Mouse (Mus musculus) heart, postnatal 0 days (tissue): Measurements from ENCODE around the gene Intu.

ENCODE experiments used
- CTCF ChIP-seq: IDR thresholded peaks from 2 replicates; pipeline ENCODE4 v1.5.1; 2016; ENCODE audit warnings: antibody characterized with exemption, control low read depth, low read depth
- EP300 ChIP-seq: IDR thresholded peaks from 2 replicates; pipeline ENCODE4 v1.6.1; 2016; ENCODE audit warnings: antibody characterized with exemption, low read depth

DNA sequence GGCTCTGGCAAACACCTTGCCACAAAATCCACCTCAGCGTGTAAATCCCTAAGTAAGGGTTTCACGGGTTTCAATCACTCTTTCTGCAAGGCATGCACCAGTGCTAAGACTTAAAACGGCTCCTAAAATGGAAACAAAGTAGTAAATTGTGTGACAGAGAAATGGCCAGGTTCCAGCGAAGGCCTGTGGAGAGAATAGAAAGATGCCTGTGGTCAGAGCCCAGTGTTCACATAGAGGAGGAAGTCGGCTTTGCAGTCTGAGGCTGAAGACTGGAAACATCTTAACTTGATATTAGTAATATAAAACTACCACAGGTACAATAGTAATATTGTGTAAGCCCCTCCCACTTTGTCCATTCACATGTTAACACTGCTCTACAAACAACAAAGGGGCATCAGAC lies 26.7 kb upstream of the Intu start:
- TF ChIP-seq CTCF = no peak
- no peak for TF ChIP-seq EP300
